Mouse (Mus musculus): Measurements from ENCODE around the gene Tmem63a. TPM values are rescaled to one million over a fixed set of nuclear protein-coding genes. Genes with fewer than 3 reads are reported as not detected.
"Not testable (repeated sequence)": the region's sequence is repeated elsewhere in the genome, so short reads cannot be mapped to it uniquely, and the experiment has no call there.

Tmem63a gene
- polyA plus RNA-seq, 1 experiment from 2014 or later: 1.3 TPM

DNA sequence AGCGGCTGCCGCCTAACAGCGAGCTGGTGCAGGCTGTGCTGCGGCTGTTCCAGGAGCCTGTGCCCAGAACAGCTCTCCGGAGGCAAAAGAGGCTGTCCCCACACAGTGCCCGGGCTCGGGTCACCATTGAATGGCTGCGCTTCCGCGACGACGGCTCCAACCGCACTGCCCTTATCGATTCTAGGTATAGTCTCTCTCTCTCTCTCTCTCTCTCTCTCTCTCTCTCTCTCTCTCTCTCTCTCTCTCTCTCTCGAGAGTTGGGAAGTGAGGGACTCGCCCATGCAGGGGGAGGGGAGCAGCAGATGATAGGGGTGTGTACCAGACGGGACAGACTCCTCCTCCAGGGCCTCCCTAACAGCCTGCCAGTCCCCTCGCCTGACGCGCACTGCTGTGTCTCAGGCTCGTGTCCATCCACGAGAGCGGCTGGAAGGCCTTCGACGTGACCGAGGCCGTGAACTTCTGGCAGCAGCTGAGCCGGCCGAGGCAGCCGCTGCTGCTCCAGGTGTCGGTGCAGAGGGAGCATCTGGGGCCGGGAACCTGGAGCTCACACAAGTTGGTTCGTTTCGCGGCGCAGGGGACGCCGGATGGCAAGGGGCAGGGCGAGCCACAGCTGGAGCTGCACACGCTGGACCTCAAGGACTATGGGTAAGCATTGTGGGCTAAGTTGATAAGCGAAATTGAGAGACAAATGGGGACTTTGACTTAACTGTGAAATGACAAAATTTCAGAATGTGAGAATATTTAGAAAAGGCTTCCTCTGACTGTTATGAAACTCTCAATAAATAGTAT is 5.3 kb upstream of the Tmem63a start:
- 2% methylated on average over 33 of the region's 41 CpGs for WGBS
- Histone ChIP-seq H3K27me3 (replicated peaks; ENCODE audit: control insufficient read depth, insufficient read depth, low read length) (peaks cover 49% of the 10 kb centered on the region), H3K4me3 (ENCODE audit: low read depth, low read length) (peak overlapping the region; percentile 4; the same call in 1 of the 2 replicates), H3K4me2 (ENCODE audit: low read length) (peak overlapping the region; percentile 41)
- H3K4me1 ChIP-seq (ENCODE audit: control insufficient read depth, insufficient read depth, low read length); H3K27ac ChIP-seq (ENCODE audit: low read depth, low read length); H3K9me3 ChIP-seq (replicated peaks; ENCODE audit: control insufficient read depth, low read length); H3K9ac ChIP-seq (ENCODE audit: low read length); H3K36me3 ChIP-seq (ENCODE audit: control insufficient read depth, insufficient read depth, low read length): not testable (repeated sequence)
- DNase-seq (ENCODE audit: low spot score) (peak; percentile 49), ATAC-seq (peak; percentile 85)

- WGBS: 17% methylated on average over 13 of the region's 13 CpGs
- H3K9ac ChIP-seq (ENCODE audit: low read length); DNase-seq (ENCODE audit: low spot score); H3K9me3 ChIP-seq (replicated peaks; ENCODE audit: control insufficient read depth, low read length); H3K36me3 ChIP-seq (ENCODE audit: control insufficient read depth, insufficient read depth, low read length); H3K4me1 ChIP-seq (ENCODE audit: control insufficient read depth, insufficient read depth, low read length); H3K4me2 ChIP-seq (ENCODE audit: low read length); H3K4me3 ChIP-seq (ENCODE audit: low read depth, low read length); H3K27ac ChIP-seq (ENCODE audit: low read depth, low read length); ATAC-seq: not testable (repeated sequence)
- peaks cover 57% of the 10 kb centered on the region for H3K27me3 ChIP-seq (replicated peaks; ENCODE audit: control insufficient read depth, insufficient read depth, low read length)
These were observed 4.5 kb upstream of the Tmem63a start for GRCm38 (mm10) chr1:180937631-180938030.

GRCm38 (mm10) chr1:180938781-180939180 is 3.4 kb upstream of the Tmem63a start:
- 81% methylated on average over 2 of the region's 2 CpGs for WGBS
- not testable (repeated sequence) for H3K4me1 ChIP-seq (ENCODE audit: control insufficient read depth, insufficient read depth, low read length); H3K27ac ChIP-seq (ENCODE audit: low read depth, low read length); H3K4me2 ChIP-seq (ENCODE audit: low read length); H3K9ac ChIP-seq (ENCODE audit: low read length); H3K36me3 ChIP-seq (ENCODE audit: control insufficient read depth, insufficient read depth, low read length); ATAC-seq; H3K4me3 ChIP-seq (ENCODE audit: low read depth, low read length); H3K9me3 ChIP-seq (replicated peaks; ENCODE audit: control insufficient read depth, low read length); DNase-seq (ENCODE audit: low spot score)
- H3K27me3 ChIP-seq (replicated peaks; ENCODE audit: control insufficient read depth, insufficient read depth, low read length): peaks cover 64% of the 10 kb centered on the region

DNA sequence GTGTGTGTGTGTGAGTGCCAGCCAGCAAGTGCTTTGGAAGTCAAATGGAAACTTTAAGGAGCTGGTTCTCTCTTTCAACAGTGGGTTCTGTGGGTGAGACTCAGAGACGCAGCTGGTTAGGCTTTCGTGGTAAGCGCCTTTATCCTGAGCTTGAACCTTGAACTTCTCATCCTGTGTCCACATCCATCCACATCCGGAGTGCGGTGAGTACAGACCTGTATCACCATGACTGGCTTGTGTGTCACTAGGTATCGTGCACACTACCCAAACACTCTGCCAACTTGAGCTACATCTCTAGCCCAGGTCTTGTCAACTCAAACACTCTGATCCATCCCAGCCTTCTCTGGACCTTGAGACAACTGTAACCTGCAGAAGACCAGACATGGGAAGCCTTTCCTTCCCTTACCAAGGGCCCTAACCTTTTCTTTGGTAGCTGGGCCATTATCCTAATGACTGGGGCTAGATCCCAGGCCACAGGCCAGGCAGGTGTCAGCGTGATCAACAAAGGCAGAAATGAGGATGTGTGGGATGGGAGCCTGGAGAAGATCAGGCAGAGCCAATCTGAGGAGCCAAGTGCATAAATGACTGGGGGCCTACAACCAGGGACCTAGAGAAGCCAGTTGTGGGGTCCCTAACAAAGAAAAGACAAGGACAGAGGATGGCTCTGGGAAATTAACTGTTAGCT is 1.2 kb upstream of the Tmem63a start:
- Histone ChIP-seq H3K27me3 (replicated peaks; ENCODE audit: control insufficient read depth, insufficient read depth, low read length) (peaks cover 49% of the 10 kb centered on the region), H3K36me3 (ENCODE audit: control insufficient read depth, insufficient read depth, low read length) (no peaks in the 10 kb centered on the region), H3K9me3 (replicated peaks; ENCODE audit: control insufficient read depth, low read length) (no peaks in the 10 kb centered on the region), H3K27ac (ENCODE audit: low read depth, low read length) (no peak overlapping the region), H3K4me1 (ENCODE audit: control insufficient read depth, insufficient read depth, low read length) (peaks cover 5% of the 10 kb centered on the region), H3K9ac (ENCODE audit: low read length) (no peak overlapping the region), H3K4me2 (ENCODE audit: low read length) (no peak overlapping the region), H3K4me3 (ENCODE audit: low read depth, low read length) (no peak overlapping the region)
- WGBS: 82% methylated on average over 7 of the region's 7 CpGs
- DNase-seq (ENCODE audit: low spot score) (no peak), ATAC-seq (no peak)

DNA sequence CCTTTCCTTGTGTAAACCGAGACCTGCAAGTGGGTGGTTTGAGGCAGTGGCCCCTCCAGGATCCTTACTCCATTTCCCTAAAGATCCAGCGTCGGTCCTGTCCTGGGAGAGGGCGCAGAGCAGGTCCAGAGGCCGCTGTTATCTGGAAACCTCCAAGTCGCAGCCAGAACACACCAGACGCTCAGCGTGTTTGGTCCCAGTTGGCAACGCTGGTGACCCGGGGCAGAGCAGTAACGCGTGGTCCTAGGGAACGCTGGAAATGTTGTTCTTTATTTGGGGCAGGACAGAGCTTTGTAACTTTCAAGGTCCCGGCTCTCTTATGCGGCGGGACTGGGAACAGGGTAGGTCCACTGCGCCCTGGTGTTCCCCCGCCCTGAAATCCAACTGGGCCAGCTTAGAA is 418 bp upstream of the Tmem63a start:
- Histone ChIP-seq H3K36me3 (ENCODE audit: control insufficient read depth, insufficient read depth, low read length) (no peaks in the 10 kb centered on the region), H3K27ac (ENCODE audit: low read depth, low read length) (no peak overlapping the region), H3K4me2 (ENCODE audit: low read length) (peak overlapping the region; percentile 93), H3K27me3 (replicated peaks; ENCODE audit: control insufficient read depth, insufficient read depth, low read length) (peaks cover 43% of the 10 kb centered on the region), H3K9me3 (replicated peaks; ENCODE audit: control insufficient read depth, low read length) (no peaks in the 10 kb centered on the region), H3K9ac (ENCODE audit: low read length) (peak overlapping the region; percentile 65), H3K4me3 (ENCODE audit: low read depth, low read length) (peak overlapping the region; percentile 64), H3K4me1 (ENCODE audit: control insufficient read depth, insufficient read depth, low read length) (peaks cover 5% of the 10 kb centered on the region)
- no peak for DNase-seq (ENCODE audit: low spot score)
- peak; percentile 24; the same call in 1 of the 2 replicates for ATAC-seq
- WGBS: 5% methylated on average over 18 of the region's 18 CpGs

- H3K27me3 ChIP-seq (replicated peaks; ENCODE audit: control insufficient read depth, insufficient read depth, low read length): peaks cover 36% of the 10 kb centered on the region
- no peaks in the 10 kb centered on the region for H3K9me3 ChIP-seq (replicated peaks; ENCODE audit: control insufficient read depth, low read length)
- 44% methylated on average over 11 of the region's 11 CpGs for WGBS
- no peak overlapping the region for H3K9ac ChIP-seq (ENCODE audit: low read length)
- no peak overlapping the region for H3K27ac ChIP-seq (ENCODE audit: low read depth, low read length)
- DNase-seq (ENCODE audit: low spot score): no peak
- H3K4me3 ChIP-seq (ENCODE audit: low read depth, low read length): peak overlapping the region; percentile 64
- peak overlapping the region; percentile 93 for H3K4me2 ChIP-seq (ENCODE audit: low read length)
- ATAC-seq: no peak
- no peaks in the 10 kb centered on the region for H3K36me3 ChIP-seq (ENCODE audit: control insufficient read depth, insufficient read depth, low read length)
- peaks cover 5% of the 10 kb centered on the region; the same call in 1 of the 2 replicates for H3K4me1 ChIP-seq (ENCODE audit: control insufficient read depth, insufficient read depth, low read length)
These were observed 994 bp downstream of the Tmem63a start for GRCm38 (mm10) chr1:180943032-180943644.

DNA sequence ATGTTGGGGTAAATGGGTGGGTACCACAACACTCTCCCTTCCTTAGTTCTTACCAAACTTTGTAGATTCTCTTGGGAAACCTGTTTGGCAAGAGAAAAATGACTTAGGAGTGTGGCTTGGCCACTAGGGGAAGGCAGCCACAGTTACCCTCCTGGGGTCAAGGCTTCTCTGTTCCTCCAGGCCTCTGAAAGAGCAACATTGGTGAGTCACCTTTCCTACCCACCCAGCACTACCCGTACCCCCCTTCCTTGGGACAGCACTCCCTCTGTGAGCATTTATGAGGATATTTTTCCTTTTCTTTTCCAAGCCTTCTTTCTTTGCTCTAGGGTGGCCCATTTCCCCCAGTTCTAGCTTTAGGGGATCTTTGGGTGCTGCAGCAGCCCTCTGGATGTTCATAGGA is 1.8 kb downstream of the Tmem63a start:
- peaks cover 5% of the 10 kb centered on the region; the same call in 1 of the 2 replicates for H3K4me1 ChIP-seq (ENCODE audit: control insufficient read depth, insufficient read depth, low read length)
- H3K27me3 ChIP-seq (replicated peaks; ENCODE audit: control insufficient read depth, insufficient read depth, low read length): peaks cover 36% of the 10 kb centered on the region
- H3K27ac ChIP-seq (ENCODE audit: low read depth, low read length): no peak overlapping the region
- 75% methylated on average over 1 of the region's 1 CpGs for WGBS
- ATAC-seq: no peak
- no peak overlapping the region for H3K4me3 ChIP-seq (ENCODE audit: low read depth, low read length)
- H3K36me3 ChIP-seq (ENCODE audit: control insufficient read depth, insufficient read depth, low read length): no peaks in the 10 kb centered on the region
- no peak overlapping the region for H3K9ac ChIP-seq (ENCODE audit: low read length)
- no peaks in the 10 kb centered on the region for H3K9me3 ChIP-seq (replicated peaks; ENCODE audit: control insufficient read depth, low read length)
- DNase-seq (ENCODE audit: low spot score): no peak
- H3K4me2 ChIP-seq (ENCODE audit: low read length): no peak overlapping the region

DNA sequence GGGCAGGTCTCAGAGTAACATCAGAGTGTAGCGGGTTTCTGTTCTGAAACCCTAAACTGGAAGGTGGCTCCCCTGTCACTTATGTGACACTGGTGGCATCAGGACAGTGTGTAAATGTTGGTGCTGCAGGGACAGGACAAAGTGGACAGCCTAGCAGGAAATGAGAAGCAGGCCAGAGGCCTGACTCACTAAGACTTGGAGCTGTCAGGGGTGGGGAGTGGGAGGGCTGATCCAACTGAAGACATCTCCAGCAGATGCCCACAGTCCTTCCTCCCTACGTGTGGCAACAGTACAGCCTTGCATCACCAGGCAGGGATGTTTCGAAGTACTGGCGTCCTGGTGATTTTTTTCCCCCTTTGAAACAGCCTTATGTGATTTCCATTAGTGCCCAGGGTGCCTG is 2.4 kb downstream of the Tmem63a start:
- Histone ChIP-seq H3K27ac (ENCODE audit: low read depth, low read length) (no peak overlapping the region), H3K4me2 (ENCODE audit: low read length) (no peak overlapping the region), H3K36me3 (ENCODE audit: control insufficient read depth, insufficient read depth, low read length) (no peaks in the 10 kb centered on the region), H3K4me1 (ENCODE audit: control insufficient read depth, insufficient read depth, low read length) (peaks cover 5% of the 10 kb centered on the region; the same call in 1 of the 2 replicates), H3K9ac (ENCODE audit: low read length) (no peak overlapping the region), H3K4me3 (ENCODE audit: low read depth, low read length) (no peak overlapping the region), H3K27me3 (replicated peaks; ENCODE audit: control insufficient read depth, insufficient read depth, low read length) (peaks cover 36% of the 10 kb centered on the region), H3K9me3 (replicated peaks; ENCODE audit: control insufficient read depth, low read length) (no peaks in the 10 kb centered on the region)
- no peak for DNase-seq (ENCODE audit: low spot score)
- 81% methylated on average over 4 of the region's 4 CpGs for WGBS
- ATAC-seq: no peak

Data from forebrain, embryonic 14.5 days (tissue).